14 mouse cellular contexts compared by ENCODE assay signal in the genomic region with DNA sequence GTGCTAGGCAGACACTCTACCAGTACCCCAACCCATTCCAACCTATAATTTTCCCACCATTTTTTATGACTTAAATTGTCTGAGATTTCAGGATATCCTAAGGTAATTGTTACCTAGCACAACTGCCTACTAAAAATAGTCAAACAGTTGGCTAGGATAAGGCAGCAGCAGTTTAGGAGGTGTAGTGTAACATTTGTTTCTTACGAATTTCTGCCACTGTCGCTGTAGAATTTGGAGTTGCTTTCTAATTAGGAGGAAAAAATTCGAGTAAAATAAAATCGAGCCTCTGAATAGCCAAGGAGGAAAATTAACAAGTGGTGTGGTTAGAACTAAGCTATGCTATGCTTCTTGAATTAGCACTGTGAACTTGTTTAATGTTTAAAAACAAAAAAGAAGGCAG.
"Had no signal": no experiment of that assay in that cellular context is flagged by ENCODE, and none has a peak within 500 bp of the region (broad histone marks: within the 10 kb centered on the region; RNA-seq: fewer than 3 reads in every experiment).

No protein-coding gene starts in this region.

- H3K4me2 ChIP-seq: limb, embryonic 13.5 days; midbrain, embryonic 12.5 days; neural tube, embryonic 13.5 days had no signal

- ATAC-seq: midbrain, embryonic 16.5 days had no signal

- H3K9me3 ChIP-seq: limb, embryonic 13.5 days; midbrain, embryonic 12.5 days; neural tube, embryonic 13.5 days had no signal

- H3K27me3 ChIP-seq: limb, embryonic 13.5 days; midbrain, embryonic 12.5 days; neural tube, embryonic 13.5 days had no signal

- DNase-seq: kidney, postnatal 10 days; layer of hippocampus, adult 9-11 months; layer of hippocampus, postnatal 36 days; lung, adult 18-20 months; retina, postnatal 1 day; right cerebral cortex, postnatal 4 days; spleen, adult 18-20 months; thymus, adult 18-20 months; thymus, postnatal 14 days had no signal

- H3K27ac ChIP-seq: limb, embryonic 13.5 days; liver, embryonic 14.5 days; midbrain, embryonic 12.5 days; neural tube, embryonic 13.5 days had no signal

- H3K4me3 ChIP-seq: limb, embryonic 13.5 days; midbrain, embryonic 12.5 days; neural tube, embryonic 13.5 days had no signal

- H3K9ac ChIP-seq: limb, embryonic 13.5 days; liver, embryonic 14.5 days; midbrain, embryonic 12.5 days; neural tube, embryonic 13.5 days had no signal
